Mouse (Mus musculus) layer of hippocampus, postnatal 36 days (tissue): ENCODE data around the gene Osbpl5. TPM values are rescaled to one million over a fixed set of nuclear protein-coding genes. Genes with fewer than 3 reads are reported as not detected.

Experiments used
- DNase-seq, 2 experiments: peaks; one replicate each; pipeline ENCODE4 v3.0.0; 2022
- total RNA-seq, 2 experiments: library from RNA; stranded (reverse); gene quantifications; 2 replicates each; pipeline ENCODE4 v1.2.3; 2021

Gene Osbpl5
- 10 to 100 TPM; 28.2 to 28.3 TPM for total RNA-seq

DNA sequence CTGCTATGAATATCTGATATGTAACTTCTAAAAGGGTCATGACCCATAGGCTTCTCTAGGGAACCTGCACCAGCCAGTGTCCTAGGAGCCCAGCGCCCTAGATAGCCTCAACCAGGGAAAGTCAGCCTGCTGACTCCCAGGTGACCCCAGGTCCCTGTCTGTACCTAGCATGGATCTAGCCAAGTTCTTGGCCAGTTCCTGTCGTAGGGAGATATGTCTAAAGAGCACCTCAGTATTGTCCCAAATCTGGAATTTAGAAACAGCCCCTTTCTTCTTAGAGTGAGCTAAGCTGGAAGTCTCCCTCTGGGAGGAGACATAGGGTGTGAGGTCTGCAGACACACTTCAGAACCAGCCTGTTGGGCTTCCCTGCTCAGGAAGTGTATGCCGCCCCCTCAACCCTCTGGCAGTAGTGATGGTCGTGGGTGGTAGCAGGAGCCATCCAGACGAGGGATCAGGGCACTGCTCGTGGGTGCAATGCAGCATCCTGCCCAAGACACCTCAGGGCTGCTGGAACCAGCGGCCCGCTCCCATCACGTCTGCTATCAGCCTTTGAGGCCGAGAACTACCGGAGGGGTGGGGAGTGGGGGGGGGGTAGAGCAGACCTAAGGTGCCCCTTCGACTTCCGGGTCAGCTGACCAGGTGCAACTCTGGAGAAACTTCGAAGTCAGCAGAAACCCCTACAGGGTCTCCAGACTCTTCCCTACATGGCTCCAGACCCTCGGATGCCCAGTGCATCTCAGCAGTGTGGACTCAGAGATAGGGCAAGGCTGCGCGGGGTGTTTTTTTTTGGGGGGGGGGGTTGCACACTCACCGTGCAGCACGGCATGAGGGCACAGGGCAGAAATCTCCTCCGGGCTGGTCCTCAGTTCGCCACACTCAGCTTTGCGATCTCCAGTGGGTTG is at the start of gene Osbpl5:
Osbpl5 (minus strand) TSS at position 861 of the 902 bp plus-strand sequence.
- DNase-seq, result peak in 1 of 2 experiments; percentile 27

DNA sequence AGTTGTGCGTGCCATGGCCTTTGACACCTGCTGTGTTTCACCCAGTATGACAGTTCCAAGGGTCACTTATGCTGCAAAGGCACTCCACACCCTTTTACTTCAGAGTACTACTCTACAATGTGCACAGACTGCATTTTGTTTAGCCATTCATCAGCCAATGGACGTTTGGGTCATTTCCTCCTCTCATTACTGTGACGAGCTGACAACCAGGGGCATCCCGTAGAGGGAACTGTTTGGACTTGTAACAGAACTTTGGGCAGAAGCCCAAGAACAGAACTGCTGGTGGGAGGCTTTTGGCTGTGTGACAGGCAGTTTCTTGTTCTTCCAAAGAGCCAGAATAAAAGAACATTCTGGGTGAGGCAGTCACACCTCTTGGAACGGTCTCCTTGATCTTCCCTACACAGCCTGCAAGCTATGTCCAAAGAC is 48.4 kb upstream of the Osbpl5 start:
- peak; percentile 42 to 54 for DNase-seq

DNA sequence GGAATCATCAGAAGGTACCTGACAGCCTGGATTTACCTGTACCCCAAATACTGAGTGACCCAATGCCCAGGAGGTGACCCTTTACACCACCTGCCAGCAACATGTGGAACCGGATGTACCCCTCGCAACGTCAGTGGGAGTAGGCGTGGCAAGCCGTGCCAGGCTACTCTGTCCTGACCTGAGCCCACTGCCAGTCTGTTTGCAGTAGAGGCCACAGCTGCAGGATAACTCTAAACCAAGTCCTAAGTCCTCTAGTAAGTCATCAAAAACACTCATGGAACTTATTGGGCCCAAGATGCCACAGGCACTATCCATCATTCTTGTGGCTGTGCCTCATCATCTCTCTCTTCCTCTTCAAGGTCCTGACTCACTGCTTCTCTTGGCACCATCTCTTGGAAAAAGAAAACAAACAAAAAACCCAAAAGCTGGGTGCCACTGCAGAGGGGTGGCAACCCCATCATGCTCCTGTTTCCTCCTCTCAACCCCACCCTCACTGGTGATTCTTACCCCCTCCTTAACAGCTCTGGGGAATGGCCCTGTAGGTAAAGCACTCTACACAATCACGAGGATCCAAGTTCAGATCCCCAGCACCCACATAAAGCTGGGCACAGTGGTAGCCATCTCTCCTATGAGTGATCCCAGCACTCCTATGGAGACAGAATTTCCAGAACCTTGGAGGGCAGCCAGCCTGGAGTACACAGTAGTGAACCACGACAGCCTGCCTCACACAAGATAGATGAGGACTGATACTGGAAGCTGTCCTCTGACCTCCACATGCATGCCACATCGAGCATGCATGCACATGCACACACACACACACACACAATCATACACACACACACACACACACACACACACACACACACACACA is 44.6 kb upstream of the Osbpl5 start:
- no peak for DNase-seq

GRCm38 (mm10) chr7:143800770-143801169 is 44.0 kb upstream of the Osbpl5 start:
- no peak for DNase-seq

- no peak for DNase-seq
Measured at GRCm38 (mm10) chr7:143798783-143799182, 42.0 kb upstream of the Osbpl5 start.

GRCm38 (mm10) chr7:143793121-143793520 is 36.3 kb upstream of the Osbpl5 start:
- DNase-seq, result no peak

- no peak for DNase-seq
Measured at GRCm38 (mm10) chr7:143792336-143792985, 35.7 kb upstream of the Osbpl5 start.

DNA sequence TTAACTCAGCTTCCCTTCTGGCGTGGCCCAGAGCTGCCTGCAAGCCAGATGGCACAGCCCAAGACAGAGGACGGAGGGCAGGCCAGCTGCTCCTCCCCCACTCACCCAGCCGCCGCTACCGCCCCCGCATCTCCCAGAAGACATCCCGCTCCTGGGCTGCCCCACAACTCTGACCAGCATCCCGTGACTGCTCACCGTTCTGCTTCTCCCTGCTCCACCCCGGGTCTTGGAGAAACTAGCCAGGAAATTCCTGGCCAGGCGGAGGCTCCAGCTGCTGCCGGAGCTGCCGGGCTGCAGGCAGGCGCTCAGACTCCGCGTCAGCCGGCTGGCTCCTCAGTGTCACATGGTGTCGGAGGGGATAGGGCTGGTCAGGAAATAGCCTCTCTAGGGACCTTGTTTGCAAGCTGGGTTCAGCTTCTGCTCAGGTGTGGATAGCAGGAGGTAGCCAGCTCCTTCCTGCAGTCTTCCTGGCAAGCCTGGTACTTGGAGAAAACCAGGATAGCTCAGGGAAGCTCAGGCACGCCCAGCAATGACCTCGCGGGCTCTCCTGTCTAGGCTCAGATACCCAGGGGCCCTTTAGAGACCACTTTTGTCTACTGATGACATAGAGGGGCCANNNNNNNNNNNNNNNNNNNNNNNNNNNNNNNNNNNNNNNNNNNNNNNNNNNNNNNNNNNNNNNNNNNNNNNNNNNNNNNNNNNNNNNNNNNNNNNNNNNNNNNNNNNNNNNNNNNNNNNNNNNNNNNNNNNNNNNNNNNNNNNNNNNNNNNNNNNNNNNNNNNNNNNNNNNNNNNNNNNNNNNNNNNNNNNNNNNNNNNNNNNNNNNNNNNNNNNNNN is 27.4 kb upstream of the Osbpl5 start, which contains the start of gene Mrgpre:
Mrgpre (minus strand) TSS at position 505 of the 834 bp plus-strand sequence.
- DNase-seq, result peak; percentile 60 to 65

DNA sequence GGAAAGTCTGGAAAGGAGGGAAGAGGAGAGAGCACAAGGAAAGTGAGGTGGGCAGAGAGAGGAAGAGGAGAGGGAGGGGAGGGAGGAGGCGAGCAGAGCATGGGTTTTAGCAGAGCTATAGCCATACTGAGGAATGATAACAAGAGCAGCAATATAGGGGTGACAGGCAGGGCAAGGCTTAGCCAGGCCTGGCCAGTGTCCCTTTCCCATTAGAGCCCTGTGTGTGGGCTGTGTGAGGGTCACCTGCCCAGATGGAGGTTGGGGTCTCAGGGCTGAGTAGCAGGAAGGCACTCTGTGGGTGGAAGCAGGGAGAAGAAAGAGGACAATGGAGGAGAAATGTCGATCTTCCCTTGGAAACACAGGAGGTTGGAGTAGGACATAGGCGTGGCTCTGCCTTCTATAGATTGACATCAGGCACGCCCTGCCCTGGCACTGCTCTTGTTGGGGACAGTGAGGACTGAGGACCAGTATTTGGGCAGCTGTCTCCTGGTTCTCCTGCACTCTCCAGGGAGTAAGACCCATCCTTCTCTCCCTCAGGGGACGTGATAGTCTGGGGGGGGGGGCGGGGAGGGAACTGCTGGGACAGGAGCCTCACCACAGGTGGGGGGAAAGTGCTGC is 26.7 kb upstream of the Osbpl5 start:
- no peak for DNase-seq

DNA sequence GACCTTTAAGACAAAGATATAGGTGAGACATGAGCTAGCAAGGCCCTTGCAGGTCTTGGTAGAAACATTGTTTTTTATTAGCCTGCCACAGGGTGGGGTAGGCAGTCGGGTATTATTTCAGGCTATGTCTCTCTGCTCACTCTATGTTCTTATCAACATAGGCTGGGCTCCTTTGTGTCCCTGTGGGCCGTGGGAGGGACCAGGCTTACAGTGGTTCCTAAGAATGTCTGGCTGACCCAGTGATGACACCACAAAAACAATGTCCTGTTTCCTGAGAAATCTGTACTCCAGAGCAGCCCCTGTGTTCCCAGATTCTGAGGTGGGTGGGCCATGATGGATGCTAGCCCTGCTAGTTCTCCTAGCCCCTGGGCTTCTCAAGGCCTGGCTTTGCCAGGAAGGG is 20.6 kb upstream of the Osbpl5 start:
- no peak for DNase-seq

GRCm38 (mm10) chr7:143776137-143776536 is 19.4 kb upstream of the Osbpl5 start:
- no peak for DNase-seq

- DNase-seq, result no peak
Measured at GRCm38 (mm10) chr7:143769461-143769860, 12.7 kb upstream of the Osbpl5 start.

DNA sequence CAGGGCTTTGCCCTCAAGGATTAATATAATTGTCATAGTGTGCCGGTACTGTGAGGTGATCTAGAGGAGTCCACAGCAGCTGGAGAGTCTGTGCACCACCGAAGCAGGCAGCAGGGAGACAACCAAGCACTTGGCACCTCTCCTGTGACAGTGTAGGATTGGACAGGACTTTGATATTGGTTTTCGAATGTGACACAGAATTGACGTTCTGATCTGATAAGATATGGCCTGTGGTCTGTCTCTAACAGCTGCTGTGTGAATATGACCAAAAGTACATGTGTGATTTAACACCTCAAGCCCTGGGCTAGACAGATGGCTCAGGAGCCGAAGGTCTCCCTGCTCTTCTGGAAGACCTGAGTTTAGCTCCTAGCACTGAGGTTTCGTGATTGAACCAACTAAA is 11.5 kb upstream of the Osbpl5 start:
- no peak for DNase-seq

DNA sequence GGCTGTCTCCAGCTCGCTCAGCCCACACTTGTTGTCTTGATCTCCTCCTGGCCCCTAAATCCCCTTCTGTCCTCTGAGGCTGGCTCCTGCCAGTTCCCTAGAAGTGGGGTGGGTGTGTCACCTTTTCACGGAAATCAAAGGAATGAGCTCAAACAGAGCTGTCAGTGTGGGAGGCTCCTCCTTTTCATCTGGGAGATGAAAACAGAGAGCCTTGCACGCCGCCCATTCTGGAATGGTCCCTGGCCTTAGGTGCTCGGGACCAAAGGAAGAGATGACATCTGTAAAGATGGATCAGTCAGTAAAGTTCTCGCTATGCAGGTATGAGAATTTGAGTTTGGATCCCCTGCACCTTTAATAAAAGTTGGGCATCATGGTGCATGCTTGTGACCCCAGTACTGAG is 10.1 kb upstream of the Osbpl5 start, which contains the start of gene Mrgprg:
Mrgprg (minus strand) TSS at position 101 of the 400 bp plus-strand sequence.
- no peak for DNase-seq

DNA sequence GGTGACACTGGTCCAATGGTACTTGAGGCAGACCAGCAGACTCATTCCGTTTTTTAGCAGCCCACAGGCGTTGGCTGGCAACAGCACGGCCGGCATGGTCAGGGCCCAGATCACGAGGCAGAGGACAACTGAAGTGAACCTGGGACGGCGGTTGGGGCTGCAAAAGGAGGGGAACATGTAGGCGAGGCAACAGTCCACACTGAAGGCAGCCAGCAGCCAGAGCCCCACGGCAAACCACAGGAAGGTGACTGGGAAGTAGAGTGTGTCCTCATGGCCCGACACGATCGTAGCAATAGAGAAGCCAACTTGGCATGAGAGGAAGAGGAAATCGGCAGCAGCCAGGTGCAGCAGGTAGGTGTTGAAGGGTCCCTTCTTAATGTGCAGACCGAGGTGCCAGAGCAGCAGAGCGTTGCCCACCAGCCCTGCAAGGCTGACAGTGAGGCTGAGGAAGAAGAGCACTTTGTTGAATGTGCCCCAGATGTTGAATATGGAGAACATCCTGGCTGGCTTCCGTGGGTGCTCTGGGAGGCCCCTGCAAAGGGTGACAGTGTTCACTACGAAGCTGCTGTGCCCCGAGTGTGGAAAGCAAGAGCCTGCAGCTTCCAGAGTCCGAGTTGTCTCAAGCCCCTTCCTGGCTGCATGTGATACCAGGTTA is 8.2 kb upstream of the Osbpl5 start:
- DNase-seq, result no peak

DNA sequence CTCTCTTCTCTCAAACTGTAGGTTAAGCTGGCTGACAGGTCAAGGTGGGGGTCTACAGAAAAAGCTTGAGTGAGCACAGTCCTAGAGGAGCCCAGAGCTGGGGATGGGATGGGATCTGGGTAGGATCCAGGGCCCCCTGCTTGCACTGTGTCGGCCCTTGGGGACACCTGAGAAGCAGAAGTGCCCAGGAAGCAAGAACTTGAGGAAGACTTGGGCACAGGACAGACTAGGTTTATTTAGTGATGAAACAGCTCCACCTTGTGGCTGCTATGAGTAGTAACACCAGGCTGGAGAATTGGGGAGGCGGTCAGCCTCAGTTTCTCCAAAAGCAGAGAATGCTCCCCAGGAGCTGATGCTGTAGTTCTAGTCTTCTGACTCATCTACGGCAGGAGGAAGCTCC is 7.0 kb upstream of the Osbpl5 start:
- DNase-seq, result no peak

GRCm38 (mm10) chr7:143758956-143759355 is 2.2 kb upstream of the Osbpl5 start:
- no peak for DNase-seq

GRCm38 (mm10) chr7:143757696-143758095 is 911 bp upstream of the Osbpl5 start:
- DNase-seq, result no peak

DNA sequence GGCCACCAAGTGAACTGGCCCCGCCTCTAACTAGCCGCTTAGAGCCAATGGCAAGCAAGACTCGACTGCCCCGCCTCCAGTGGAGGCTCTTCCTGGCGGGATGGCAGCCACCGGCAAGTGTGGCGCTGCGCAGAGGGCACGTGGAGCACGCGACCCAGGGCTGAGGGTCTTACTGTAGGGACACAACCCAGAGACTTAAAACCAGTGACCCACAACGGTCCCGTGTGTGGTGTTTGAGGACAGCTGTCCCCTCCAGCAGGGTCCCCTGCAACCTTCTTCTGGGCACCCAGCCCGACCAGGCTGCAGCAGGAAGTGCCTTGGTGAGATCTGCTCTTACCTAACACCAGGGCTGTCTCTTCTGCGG is 224 bp upstream of the Osbpl5 start:
- DNase-seq, result peak; percentile 44 to 50

- no peak for DNase-seq
Measured at GRCm38 (mm10) chr7:143755357-143756124, 1.2 kb downstream of the Osbpl5 start.
